Mouse (Mus musculus): ENCODE results near the gene Wdfy3. TPM values are rescaled to one million over a fixed set of nuclear protein-coding genes. Genes with fewer than 3 reads are reported as not detected.
"Not testable (repeated sequence)": the region's sequence is repeated elsewhere in the genome, so short reads cannot be mapped to it uniquely, and the experiment has no call there.

Wdfy3 gene
- polyA plus RNA-seq, 1 experiment, result 68.1 TPM

DNA sequence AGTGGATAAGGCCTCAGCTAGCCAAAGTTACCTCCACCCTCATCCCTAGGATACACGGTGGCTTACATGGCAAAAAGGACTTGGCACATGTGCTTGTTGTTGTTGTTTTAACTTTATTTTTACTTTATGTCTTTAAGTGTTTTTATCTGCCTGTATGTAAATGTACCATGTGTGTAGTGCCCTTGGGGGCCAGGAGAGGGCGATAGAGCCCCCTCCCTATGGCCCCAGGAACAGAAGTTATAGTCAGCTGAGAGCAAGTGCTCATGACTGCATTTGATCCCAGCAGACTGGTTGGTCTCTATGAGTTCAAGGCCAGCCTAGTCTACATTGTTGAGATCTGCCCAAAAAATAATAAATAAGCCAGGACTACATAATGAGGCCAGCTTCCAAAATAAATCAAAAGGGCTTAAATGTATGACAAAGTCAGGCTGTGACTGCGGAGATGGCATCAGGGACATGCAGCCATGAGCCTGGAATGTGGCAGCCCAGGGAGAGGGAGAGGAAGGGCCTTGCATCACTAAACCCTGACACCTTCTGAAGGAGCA is 74.2 kb downstream of the Wdfy3 start:
- no peak for DNase-seq (ENCODE audit: low read depth)
- TF ChIP-seq CTCF (IDR thresholded peaks at IDR 0.05; ENCODE audit: borderline replicate concordance, extremely low read depth, insufficient read depth, insufficient read length) (peak; percentile 54; the same call in 1 of the 2 replicates), POLR2A (IDR thresholded peaks at IDR 0.05; ENCODE audit: borderline replicate concordance, extremely low read depth, insufficient read depth, insufficient read length, poor library complexity, severe bottlenecking) (no peak)

- DNase-seq (ENCODE audit: low read depth), result peak; percentile 24
- no peak for TF ChIP-seq POLR2A (IDR thresholded peaks at IDR 0.05; ENCODE audit: borderline replicate concordance, extremely low read depth, insufficient read depth, insufficient read length, poor library complexity, severe bottlenecking)
- no peak for TF ChIP-seq CTCF (IDR thresholded peaks at IDR 0.05; ENCODE audit: borderline replicate concordance, extremely low read depth, insufficient read depth, insufficient read length)
These were observed 75.7 kb downstream of the Wdfy3 start for GRCm38 (mm10) chr5:101993996-101994395.

- DNase-seq (ENCODE audit: low read depth), result no peak
- TF ChIP-seq CTCF (IDR thresholded peaks at IDR 0.05; ENCODE audit: borderline replicate concordance, extremely low read depth, insufficient read depth, insufficient read length) (no peak), POLR2A (IDR thresholded peaks at IDR 0.05; ENCODE audit: borderline replicate concordance, extremely low read depth, insufficient read depth, insufficient read length, poor library complexity, severe bottlenecking) (no peak)
These were observed 76.6 kb downstream of the Wdfy3 start for GRCm38 (mm10) chr5:101992969-101993670.

DNA sequence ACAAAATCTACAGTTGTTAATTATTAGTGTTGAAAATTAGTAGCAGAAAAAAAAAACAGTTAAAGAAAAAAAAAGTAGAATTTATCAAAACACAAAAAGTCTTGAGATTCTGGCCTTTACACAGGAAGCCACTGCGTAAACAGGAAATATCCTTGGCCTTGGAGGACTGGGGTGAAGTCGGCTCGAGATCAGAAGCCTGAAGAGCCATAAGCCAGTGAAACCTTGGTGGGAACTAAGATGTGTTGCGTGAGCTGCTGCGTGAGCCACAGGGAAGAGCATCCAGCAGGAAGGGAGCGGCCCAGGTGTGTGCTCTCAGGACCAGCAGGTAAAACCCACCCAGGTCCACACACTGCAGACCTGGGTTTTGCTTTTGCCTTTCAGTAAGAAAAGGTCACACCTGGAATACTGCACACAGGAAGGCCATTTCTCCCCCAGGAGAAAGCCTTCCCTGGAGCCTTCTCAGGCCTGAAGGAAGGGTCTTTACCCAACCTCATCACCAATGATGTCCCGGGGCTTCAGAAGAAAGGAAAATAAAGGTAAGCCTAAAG is 79.3 kb downstream of the Wdfy3 start:
- TF ChIP-seq CTCF (IDR thresholded peaks at IDR 0.05; ENCODE audit: borderline replicate concordance, extremely low read depth, insufficient read depth, insufficient read length), result no peak
- TF ChIP-seq POLR2A (IDR thresholded peaks at IDR 0.05; ENCODE audit: borderline replicate concordance, extremely low read depth, insufficient read depth, insufficient read length, poor library complexity, severe bottlenecking), result no peak
- no peak for DNase-seq (ENCODE audit: low read depth)

DNA sequence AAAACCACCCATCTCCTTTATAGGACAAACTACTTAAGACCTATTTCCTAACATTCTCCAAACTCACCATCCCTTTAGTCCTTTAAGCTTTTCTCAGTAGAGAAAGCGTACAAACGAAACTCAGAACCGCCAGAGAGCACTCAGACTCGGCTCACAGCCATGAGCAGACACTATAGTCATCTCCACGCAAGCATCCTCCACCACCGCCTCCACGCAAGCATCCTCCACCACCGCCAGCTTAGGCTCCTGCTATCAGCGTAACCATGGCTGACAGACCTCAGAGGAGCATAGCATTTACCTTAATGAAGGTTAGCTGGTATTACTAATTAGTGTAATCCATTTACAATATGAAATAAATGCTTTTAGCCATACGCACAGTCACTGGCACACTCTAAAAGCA is 81.2 kb downstream of the Wdfy3 start:
- TF ChIP-seq CTCF (IDR thresholded peaks at IDR 0.05; ENCODE audit: borderline replicate concordance, extremely low read depth, insufficient read depth, insufficient read length) (no peak), POLR2A (IDR thresholded peaks at IDR 0.05; ENCODE audit: borderline replicate concordance, extremely low read depth, insufficient read depth, insufficient read length, poor library complexity, severe bottlenecking) (no peak)
- peak; percentile 26 for DNase-seq (ENCODE audit: low read depth)

GRCm38 (mm10) chr5:101986694-101987093 is 83.0 kb downstream of the Wdfy3 start:
- TF ChIP-seq POLR2A (IDR thresholded peaks at IDR 0.05; ENCODE audit: borderline replicate concordance, extremely low read depth, insufficient read depth, insufficient read length, poor library complexity, severe bottlenecking), result no peak
- TF ChIP-seq CTCF (IDR thresholded peaks at IDR 0.05; ENCODE audit: borderline replicate concordance, extremely low read depth, insufficient read depth, insufficient read length), result no peak
- no peak for DNase-seq (ENCODE audit: low read depth)

GRCm38 (mm10) chr5:101982239-101982638 is 87.5 kb downstream of the Wdfy3 start:
- TF ChIP-seq POLR2A (IDR thresholded peaks at IDR 0.05; ENCODE audit: borderline replicate concordance, extremely low read depth, insufficient read depth, insufficient read length, poor library complexity, severe bottlenecking) (no peak), CTCF (IDR thresholded peaks at IDR 0.05; ENCODE audit: borderline replicate concordance, extremely low read depth, insufficient read depth, insufficient read length) (no peak)

GRCm38 (mm10) chr5:101979594-101979993 is 90.1 kb downstream of the Wdfy3 start:
- TF ChIP-seq POLR2A (IDR thresholded peaks at IDR 0.05; ENCODE audit: borderline replicate concordance, extremely low read depth, insufficient read depth, insufficient read length, poor library complexity, severe bottlenecking), result no peak
- no peak for TF ChIP-seq CTCF (IDR thresholded peaks at IDR 0.05; ENCODE audit: borderline replicate concordance, extremely low read depth, insufficient read depth, insufficient read length)
- no peak for DNase-seq (ENCODE audit: low read depth)

More at GRCm38 (mm10) chr5:101982239-101982638, 87.5 kb downstream of the Wdfy3 start:
- no peak for DNase-seq (ENCODE audit: low read depth)

- DNase-seq (ENCODE audit: low read depth), result not testable (repeated sequence)
These were observed 97.1 kb downstream of the Wdfy3 start for GRCm38 (mm10) chr5:101972594-101972993.

DNA sequence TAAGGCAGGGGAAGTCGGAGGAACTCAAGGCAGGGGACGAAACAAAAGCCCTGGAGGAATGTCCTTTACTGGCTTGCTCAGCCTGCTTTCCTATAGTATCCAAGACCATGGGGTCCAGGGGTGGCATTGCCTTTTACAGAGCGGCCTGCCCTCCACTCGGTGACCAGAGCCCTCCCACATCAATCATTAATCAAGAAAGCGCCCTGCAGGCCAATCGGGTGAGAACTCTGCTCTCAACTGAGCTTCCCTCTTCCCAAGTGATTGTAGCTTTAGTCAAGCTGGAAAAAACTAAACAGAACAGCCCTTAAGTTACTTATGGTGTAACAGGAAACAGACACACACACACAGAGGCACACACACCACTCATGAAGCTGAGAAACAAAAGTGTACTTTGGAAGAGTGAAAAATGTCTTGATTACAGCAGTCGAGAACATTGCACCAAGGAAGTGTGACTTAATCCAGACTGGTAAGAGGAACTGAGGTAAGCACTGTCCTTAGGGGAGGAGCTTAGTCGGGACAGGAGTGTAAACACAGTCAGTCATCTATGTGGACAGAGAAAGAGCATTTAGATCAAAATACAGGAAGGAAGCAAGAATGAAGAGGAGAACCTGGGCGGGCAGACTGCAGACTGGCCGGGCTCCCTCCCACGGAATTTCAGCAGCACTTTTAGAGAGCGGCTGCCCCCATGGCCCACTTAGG is 101.4 kb downstream of the Wdfy3 start:
- TF ChIP-seq POLR2A (IDR thresholded peaks at IDR 0.05; ENCODE audit: borderline replicate concordance, extremely low read depth, insufficient read depth, insufficient read length, poor library complexity, severe bottlenecking), result no peak
- TF ChIP-seq CTCF (IDR thresholded peaks at IDR 0.05; ENCODE audit: borderline replicate concordance, extremely low read depth, insufficient read depth, insufficient read length), result no peak
- no peak for DNase-seq (ENCODE audit: low read depth)

GRCm38 (mm10) chr5:101967832-101968152 is 101.9 kb downstream of the Wdfy3 start:
- no peak for DNase-seq (ENCODE audit: low read depth)
- TF ChIP-seq CTCF (IDR thresholded peaks at IDR 0.05; ENCODE audit: borderline replicate concordance, extremely low read depth, insufficient read depth, insufficient read length) (no peak), POLR2A (IDR thresholded peaks at IDR 0.05; ENCODE audit: borderline replicate concordance, extremely low read depth, insufficient read depth, insufficient read length, poor library complexity, severe bottlenecking) (no peak)

Data from brain, embryonic 14.5 days (tissue).